Mouse (Mus musculus) lung, postnatal 0 days (tissue): Measurements from ENCODE around the gene Hnrnph2.

Experiments used
- CTCF ChIP-seq: IDR thresholded peaks from 2 replicates; pipeline ENCODE4 v1.5.1; 2016; ENCODE audit warnings: antibody characterized with exemption, mild to moderate bottlenecking
- EP300 ChIP-seq: IDR thresholded peaks from 2 replicates; pipeline ENCODE4 v1.6.1; 2016; ENCODE audit warnings: antibody characterized with exemption, mild to moderate bottlenecking, control low read depth

- no peak for TF ChIP-seq CTCF
- TF ChIP-seq EP300 = no peak
Measured at GRCm38 (mm10) chrX:134589836-134590235, 11.1 kb upstream of the Hnrnph2 start.
